Mouse (Mus musculus): ENCODE measurements around the gene Aurkaip1.

DNA sequence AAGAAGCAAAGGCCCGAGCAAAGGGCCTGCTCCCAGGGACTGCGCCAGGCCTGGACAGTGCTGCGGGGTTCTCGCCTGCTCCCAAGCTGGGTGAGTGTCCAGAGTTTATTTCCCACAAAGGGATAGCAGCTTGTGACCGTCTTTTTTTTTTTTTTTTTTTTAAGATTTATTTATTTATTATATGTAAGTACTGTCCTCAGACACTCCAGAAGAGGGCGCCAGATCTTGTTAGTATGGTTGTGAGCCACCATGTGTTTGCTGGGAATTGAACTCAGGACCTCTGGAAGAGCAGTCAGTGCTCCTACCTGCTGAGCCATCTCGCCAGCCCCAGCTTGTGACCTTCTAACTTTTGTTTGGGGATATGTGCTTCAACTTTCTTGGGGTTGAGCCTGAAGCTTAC is 10.0 kb upstream of the Aurkaip1 start:
- TF ChIP-seq CTCF (IDR thresholded peaks at IDR 0.05), result peak; percentile 62
- no peak for TF ChIP-seq POLR2A (IDR thresholded peaks at IDR 0.05; ENCODE audit: insufficient read depth, low read depth, low read length)
- no peak for TF ChIP-seq EP300 (IDR thresholded peaks at IDR 0.05; ENCODE audit: insufficient read depth, low read depth, low read length)
